Mouse (Mus musculus): ENCODE results near the gene Dgkb.

- TF ChIP-seq CTCF (conservative IDR thresholded peaks at IDR 0.05 in 1 of 2, IDR thresholded peaks at IDR 0.05 in 1 of 2; ENCODE audit: low read depth in 2 of 2, low read length in 2 of 2) (no peak), ZKSCAN1 (IDR thresholded peaks at IDR 0.05; ENCODE audit: borderline replicate concordance, low read depth, low read length) (no peak)
These were observed 486.7 kb downstream of the Dgkb start for GRCm38 (mm10) chr12:38304245-38304644.
